Mouse (Mus musculus): ENCODE data around the gene Cacna1c. TPM values are rescaled to one million over a fixed set of nuclear protein-coding genes. Genes with fewer than 3 reads are reported as not detected.

Gene Cacna1c
- polyA plus RNA-seq, 1 experiment from 2014 or later: 2.3 TPM

- no peak overlapping the region for H3K4me2 ChIP-seq (replicated peaks; ENCODE audit: low read depth)
- H3K27ac ChIP-seq (replicated peaks): no peak overlapping the region
- H3K9ac ChIP-seq (ENCODE audit: low read length): no peak overlapping the region
- H3K9me3 ChIP-seq (ENCODE audit: control insufficient read depth, low read length): no peaks in the 10 kb centered on the region
- no peak for DNase-seq (ENCODE audit: low spot score)
- no peaks in the 10 kb centered on the region for H3K4me1 ChIP-seq (replicated peaks; ENCODE audit: control insufficient read depth, insufficient read depth)
- H3K36me3 ChIP-seq (ENCODE audit: control insufficient read depth, insufficient read depth, low read length): no peaks in the 10 kb centered on the region
- no peak for ATAC-seq (ENCODE audit: low FRiP score, low TSS enrichment)
- WGBS: 43% methylated on average over 3 of the region's 3 CpGs
- TF ChIP-seq CTCF (IDR thresholded peaks at IDR 0.05; ENCODE audit: low read depth) (no peak), EP300 (optimal IDR thresholded peaks at IDR 0.05) (no peak)
- no peaks in the 10 kb centered on the region for H3K27me3 ChIP-seq (ENCODE audit: control insufficient read depth, insufficient read depth, low read length)
- no peak overlapping the region for H3K4me3 ChIP-seq (ENCODE audit: low read depth, low read length)
These were observed 457.6 kb downstream of the Cacna1c start for GRCm38 (mm10) chr6:118738656-118739055.

- H3K36me3 ChIP-seq (ENCODE audit: control insufficient read depth, insufficient read depth, low read length): no peaks in the 10 kb centered on the region
- H3K27me3 ChIP-seq (ENCODE audit: control insufficient read depth, insufficient read depth, low read length): no peaks in the 10 kb centered on the region
- H3K27ac ChIP-seq (replicated peaks): no peak overlapping the region
- H3K4me1 ChIP-seq (replicated peaks; ENCODE audit: control insufficient read depth, insufficient read depth): no peaks in the 10 kb centered on the region
- 0 out of 2 replicates have a peak, but pooled peaks have one; percentile 32 for ATAC-seq (ENCODE audit: low FRiP score, low TSS enrichment)
- H3K9me3 ChIP-seq (ENCODE audit: control insufficient read depth, low read length): no peaks in the 10 kb centered on the region
- DNase-seq (ENCODE audit: low spot score): no peak
- H3K4me2 ChIP-seq (replicated peaks; ENCODE audit: low read depth): no peak overlapping the region
- TF ChIP-seq EP300 (optimal IDR thresholded peaks at IDR 0.05): no peak
- no peak for TF ChIP-seq CTCF (IDR thresholded peaks at IDR 0.05; ENCODE audit: low read depth)
- 68% methylated on average over 6 of the region's 6 CpGs for WGBS
- no peak overlapping the region for H3K4me3 ChIP-seq (ENCODE audit: low read depth, low read length)
- no peak overlapping the region for H3K9ac ChIP-seq (ENCODE audit: low read length)
These were observed 459.1 kb downstream of the Cacna1c start for GRCm38 (mm10) chr6:118737078-118737477.

GRCm38 (mm10) chr6:118736491-118736890 lies 459.7 kb downstream of the Cacna1c start:
- no peaks in the 10 kb centered on the region for H3K27me3 ChIP-seq (ENCODE audit: control insufficient read depth, insufficient read depth, low read length)
- no peaks in the 10 kb centered on the region for H3K36me3 ChIP-seq (ENCODE audit: control insufficient read depth, insufficient read depth, low read length)
- no peak overlapping the region for H3K4me3 ChIP-seq (ENCODE audit: low read depth, low read length)
- H3K4me2 ChIP-seq (replicated peaks; ENCODE audit: low read depth): no peak overlapping the region
- no peak overlapping the region for H3K27ac ChIP-seq (replicated peaks)
- H3K9me3 ChIP-seq (ENCODE audit: control insufficient read depth, low read length): no peaks in the 10 kb centered on the region
- no peak overlapping the region for H3K9ac ChIP-seq (ENCODE audit: low read length)
- DNase-seq (ENCODE audit: low spot score) (no peak), ATAC-seq (ENCODE audit: low FRiP score, low TSS enrichment) (no peak)
- no peaks in the 10 kb centered on the region for H3K4me1 ChIP-seq (replicated peaks; ENCODE audit: control insufficient read depth, insufficient read depth)
- TF ChIP-seq EP300 (optimal IDR thresholded peaks at IDR 0.05) (no peak), CTCF (IDR thresholded peaks at IDR 0.05; ENCODE audit: low read depth) (no peak)
- WGBS: 68% methylated on average over 7 of the region's 7 CpGs

- TF ChIP-seq CTCF (IDR thresholded peaks at IDR 0.05; ENCODE audit: low read depth): no peak
- TF ChIP-seq EP300 (optimal IDR thresholded peaks at IDR 0.05): no peak
- no peak for ATAC-seq (ENCODE audit: low FRiP score, low TSS enrichment)
These were observed 461.1 kb downstream of the Cacna1c start for GRCm38 (mm10) chr6:118735145-118735544.

GRCm38 (mm10) chr6:118731937-118732336 lies 464.3 kb downstream of the Cacna1c start:
- Histone ChIP-seq H3K9ac (ENCODE audit: low read length) (no peak overlapping the region), H3K4me3 (ENCODE audit: low read depth, low read length) (no peak overlapping the region), H3K36me3 (ENCODE audit: control insufficient read depth, insufficient read depth, low read length) (no peaks in the 10 kb centered on the region), H3K27me3 (ENCODE audit: control insufficient read depth, insufficient read depth, low read length) (no peaks in the 10 kb centered on the region), H3K27ac (replicated peaks) (no peak overlapping the region), H3K9me3 (ENCODE audit: control insufficient read depth, low read length) (no peaks in the 10 kb centered on the region), H3K4me1 (replicated peaks; ENCODE audit: control insufficient read depth, insufficient read depth) (no peaks in the 10 kb centered on the region), H3K4me2 (replicated peaks; ENCODE audit: low read depth) (no peak overlapping the region)
- ATAC-seq (ENCODE audit: low FRiP score, low TSS enrichment) (0 out of 2 replicates have a peak, but pooled peaks have one; percentile 21), DNase-seq (ENCODE audit: low spot score) (no peak)
- TF ChIP-seq EP300 (optimal IDR thresholded peaks at IDR 0.05) (no peak), CTCF (IDR thresholded peaks at IDR 0.05; ENCODE audit: low read depth) (no peak)
- 91% methylated on average over 3 of the region's 3 CpGs for WGBS

More at GRCm38 (mm10) chr6:118735145-118735544, 461.1 kb downstream of the Cacna1c start:
- DNase-seq (ENCODE audit: low spot score): no peak
- Histone ChIP-seq H3K27me3 (ENCODE audit: control insufficient read depth, insufficient read depth, low read length) (no peaks in the 10 kb centered on the region), H3K4me2 (replicated peaks; ENCODE audit: low read depth) (no peak overlapping the region), H3K36me3 (ENCODE audit: control insufficient read depth, insufficient read depth, low read length) (no peaks in the 10 kb centered on the region), H3K4me1 (replicated peaks; ENCODE audit: control insufficient read depth, insufficient read depth) (no peaks in the 10 kb centered on the region), H3K9ac (ENCODE audit: low read length) (no peak overlapping the region), H3K4me3 (ENCODE audit: low read depth, low read length) (no peak overlapping the region), H3K27ac (replicated peaks) (no peak overlapping the region), H3K9me3 (ENCODE audit: control insufficient read depth, low read length) (no peaks in the 10 kb centered on the region)
- WGBS: 92% methylated on average over 3 of the region's 3 CpGs

- Histone ChIP-seq H3K9me3 (ENCODE audit: control insufficient read depth, low read length) (no peaks in the 10 kb centered on the region), H3K27ac (replicated peaks) (no peak overlapping the region), H3K4me3 (ENCODE audit: low read depth, low read length) (no peak overlapping the region), H3K4me2 (replicated peaks; ENCODE audit: low read depth) (no peak overlapping the region), H3K4me1 (replicated peaks; ENCODE audit: control insufficient read depth, insufficient read depth) (no peaks in the 10 kb centered on the region), H3K36me3 (ENCODE audit: control insufficient read depth, insufficient read depth, low read length) (no peaks in the 10 kb centered on the region), H3K9ac (ENCODE audit: low read length) (no peak overlapping the region), H3K27me3 (ENCODE audit: control insufficient read depth, insufficient read depth, low read length) (no peaks in the 10 kb centered on the region)
- WGBS: 55% methylated on average over 4 of the region's 4 CpGs
- DNase-seq (ENCODE audit: low spot score): no peak
- TF ChIP-seq EP300 (optimal IDR thresholded peaks at IDR 0.05) (no peak), CTCF (IDR thresholded peaks at IDR 0.05; ENCODE audit: low read depth) (no peak)
- no peak for ATAC-seq (ENCODE audit: low FRiP score, low TSS enrichment)
These were observed 471.3 kb downstream of the Cacna1c start for GRCm38 (mm10) chr6:118724908-118725307.
